Mouse (Mus musculus) midbrain, embryonic 15.5 days (tissue): Measurements from ENCODE around the gene Fzd5. TPM values are rescaled to one million over a fixed set of nuclear protein-coding genes. Genes with fewer than 3 reads are reported as not detected.
A peak's percentile ranks its signal among the peaks of the same experiment; 100 is the strongest.

ENCODE experiments used
- ATAC-seq: fragments of 200-750 bp; cut with Nextera tagmentation; replicated peaks from 2 replicates; pipeline ENCODE4 v1.8.0; 2017; ENCODE audit warnings: moderate TSS enrichment
- H3K27ac ChIP-seq: fragments of 300-500 bp; sonication (generic); 2 replicates; pipeline ENCODE4 v1.5.1; 2015; ENCODE audit warnings: mild to moderate bottlenecking, inconsistent platforms
- H3K27me3 ChIP-seq: fragments of 300-500 bp; sonication (generic); replicated peaks from 2 replicates; pipeline ENCODE4 v1.6.1; 2015; ENCODE audit warnings: inconsistent platforms
- H3K36me3 ChIP-seq: fragments of 300-500 bp; sonication (generic); replicated peaks from 2 replicates; pipeline ENCODE4 v1.6.1; 2015; ENCODE audit warnings: inconsistent platforms
- H3K4me1 ChIP-seq: fragments of 300-500 bp; sonication (generic); 2 replicates; pipeline ENCODE4 v1.6.1; 2015; ENCODE audit warnings: inconsistent platforms
- H3K4me2 ChIP-seq: fragments of 300-500 bp; sonication (generic); 2 replicates; pipeline ENCODE4 v1.6.1; 2015; ENCODE audit warnings: inconsistent platforms, mild to moderate bottlenecking, moderate library complexity
- H3K4me3 ChIP-seq: fragments of 300-500 bp; sonication (generic); 2 replicates; pipeline ENCODE4 v1.5.1; 2015; ENCODE audit warnings: mild to moderate bottlenecking, inconsistent platforms
- H3K9ac ChIP-seq: fragments of 300-500 bp; sonication (generic); 2 replicates; pipeline ENCODE4 v1.6.1; 2015; ENCODE audit warnings: mild to moderate bottlenecking, inconsistent platforms
- H3K9me3 ChIP-seq: fragments of 300-500 bp; sonication (generic); 2 replicates; pipeline ENCODE4 v1.6.1; 2016; ENCODE audit warnings: inconsistent platforms
- WGBS: fragments of 180-500 bp; shearing (Covaris S2); methylation state at CpG from one replicate; pipeline ENCODE4 v1.1.7; 2015; ENCODE audit warnings: mixed read lengths; 5-methylcytosine and 5-hydroxymethylcytosine counted together
- polyA plus RNA-seq: library from polyadenylated mRNA; unstranded; fragments of >200 nt; fragmentation: Nextera tagmentation; extraction: Ambion mirVana; gene quantifications from 2 replicates; pipeline ENCODE4 v1.2.1, GENCODE M21; 2015

Fzd5 gene
- polyA plus RNA-seq, 1 experiment from 2014 or later: 0.45 TPM

- H3K4me2 ChIP-seq: 0 out of 2 replicates have a peak overlapping the region, but pooled peaks have one; percentile 0
- WGBS: 61% methylated on average over 16 of the region's 16 CpGs
Measured at GRCm38 (mm10) chr1:64731341-64732020, 6.1 kb downstream of the Fzd5 start.

GRCm38 (mm10) chr1:64730046-64730445 is 7.5 kb downstream of the Fzd5 start:
- Histone ChIP-seq H3K4me1 (peaks cover 12% of the 10 kb centered on the region), H3K4me2 (no peak overlapping the region), H3K36me3 (no peaks in the 10 kb centered on the region), H3K27ac (no peak overlapping the region), H3K9me3 (no peaks in the 10 kb centered on the region), H3K9ac (no peak overlapping the region), H3K4me3 (no peak overlapping the region), H3K27me3 (peaks cover 16% of the 10 kb centered on the region)
- WGBS: 57% methylated on average over 4 of the region's 4 CpGs
- ATAC-seq: no peak

More at GRCm38 (mm10) chr1:64731341-64732020, 6.1 kb downstream of the Fzd5 start:
- Histone ChIP-seq H3K9ac (no peak overlapping the region), H3K9me3 (no peaks in the 10 kb centered on the region), H3K27me3 (peaks cover 31% of the 10 kb centered on the region), H3K4me3 (no peak overlapping the region), H3K4me1 (peaks cover 23% of the 10 kb centered on the region), H3K27ac (no peak overlapping the region), H3K36me3 (no peaks in the 10 kb centered on the region)
- no peak for ATAC-seq

GRCm38 (mm10) chr1:64721034-64721587 is 16.4 kb downstream of the Fzd5 start:
- no peaks in the 10 kb centered on the region for H3K9me3 ChIP-seq
- H3K27ac ChIP-seq: no peak overlapping the region
- H3K36me3 ChIP-seq: peaks cover 12% of the 10 kb centered on the region; the same call in 1 of the 2 replicates
- no peak overlapping the region for H3K4me3 ChIP-seq
- no peak overlapping the region for H3K9ac ChIP-seq
- 0 out of 2 replicates have a peak, but pooled peaks cover 4% of the 10 kb centered on the region for H3K4me1 ChIP-seq
- ATAC-seq: peak; percentile 56; the same call in 1 of the 2 replicates
- 54% methylated on average over 10 of the region's 10 CpGs for WGBS
- no peak overlapping the region for H3K4me2 ChIP-seq
- no peaks in the 10 kb centered on the region for H3K27me3 ChIP-seq

DNA sequence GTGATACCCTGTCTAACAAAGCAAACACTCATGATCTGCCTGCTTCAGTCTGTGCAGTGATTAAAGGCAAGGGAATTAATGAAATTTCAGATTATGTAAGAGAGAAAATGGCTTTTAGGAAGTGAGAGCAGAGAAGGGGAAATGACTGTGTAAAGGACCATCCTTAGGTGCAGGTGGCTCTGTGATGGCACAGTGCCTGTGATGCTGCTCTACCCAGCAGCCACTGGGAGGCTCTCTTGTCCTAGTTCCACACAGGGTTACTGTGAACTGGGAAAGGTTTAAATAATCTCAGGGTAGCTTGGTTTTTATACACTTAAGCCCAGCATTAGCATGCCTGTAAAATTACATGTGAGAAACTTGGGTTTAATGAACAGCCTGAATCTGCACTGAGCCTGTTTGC is 20.0 kb downstream of the Fzd5 start:
- H3K36me3 ChIP-seq: peaks cover 7% of the 10 kb centered on the region; the same call in 1 of the 2 replicates
- no peak overlapping the region for H3K4me2 ChIP-seq

GRCm38 (mm10) chr1:64716589-64717304 is 20.8 kb downstream of the Fzd5 start:
- 0 out of 2 replicates have a peak, but pooled peaks cover 4% of the 10 kb centered on the region for H3K4me1 ChIP-seq
- H3K27me3 ChIP-seq: no peaks in the 10 kb centered on the region
- no peak overlapping the region for H3K4me3 ChIP-seq
- no peaks in the 10 kb centered on the region for H3K9me3 ChIP-seq
- H3K9ac ChIP-seq: no peak overlapping the region
- H3K27ac ChIP-seq: no peak overlapping the region
- H3K36me3 ChIP-seq: peaks cover 1% of the 10 kb centered on the region; the same call in 1 of the 2 replicates
- 89% methylated on average over 7 of the region's 7 CpGs for WGBS
- no peak for ATAC-seq
- no peak overlapping the region for H3K4me2 ChIP-seq

More for the DNA sequence above, 20.0 kb downstream of the Fzd5 start:
- no peak overlapping the region for H3K4me3 ChIP-seq
- H3K27ac ChIP-seq: no peak overlapping the region
- H3K9me3 ChIP-seq: no peaks in the 10 kb centered on the region
- peak; percentile 84 for ATAC-seq
- no peaks in the 10 kb centered on the region for H3K27me3 ChIP-seq
- 0 out of 2 replicates have a peak, but pooled peaks cover 4% of the 10 kb centered on the region for H3K4me1 ChIP-seq
- no peak overlapping the region for H3K9ac ChIP-seq

GRCm38 (mm10) chr1:64715458-64715857 is 22.1 kb downstream of the Fzd5 start:
- 65% methylated on average over 2 of the region's 2 CpGs for WGBS
- no peak overlapping the region for H3K27ac ChIP-seq
- H3K9me3 ChIP-seq: no peaks in the 10 kb centered on the region
- no peak for ATAC-seq
- no peaks in the 10 kb centered on the region; the same call in 1 of the 2 replicates for H3K36me3 ChIP-seq
- no peaks in the 10 kb centered on the region for H3K4me1 ChIP-seq
- H3K4me3 ChIP-seq: no peak overlapping the region
- no peak overlapping the region for H3K9ac ChIP-seq
- no peak overlapping the region for H3K4me2 ChIP-seq
- no peaks in the 10 kb centered on the region for H3K27me3 ChIP-seq

GRCm38 (mm10) chr1:64712006-64712760 is 25.4 kb downstream of the Fzd5 start:
- 84% methylated on average over 14 of the region's 14 CpGs for WGBS
- H3K9me3 ChIP-seq: no peaks in the 10 kb centered on the region
- H3K27me3 ChIP-seq: no peaks in the 10 kb centered on the region
- H3K4me1 ChIP-seq: no peaks in the 10 kb centered on the region
- no peak overlapping the region for H3K4me2 ChIP-seq
- no peak for ATAC-seq
- H3K4me3 ChIP-seq: no peak overlapping the region
- no peaks in the 10 kb centered on the region for H3K36me3 ChIP-seq
- H3K27ac ChIP-seq: no peak overlapping the region
- H3K9ac ChIP-seq: no peak overlapping the region

DNA sequence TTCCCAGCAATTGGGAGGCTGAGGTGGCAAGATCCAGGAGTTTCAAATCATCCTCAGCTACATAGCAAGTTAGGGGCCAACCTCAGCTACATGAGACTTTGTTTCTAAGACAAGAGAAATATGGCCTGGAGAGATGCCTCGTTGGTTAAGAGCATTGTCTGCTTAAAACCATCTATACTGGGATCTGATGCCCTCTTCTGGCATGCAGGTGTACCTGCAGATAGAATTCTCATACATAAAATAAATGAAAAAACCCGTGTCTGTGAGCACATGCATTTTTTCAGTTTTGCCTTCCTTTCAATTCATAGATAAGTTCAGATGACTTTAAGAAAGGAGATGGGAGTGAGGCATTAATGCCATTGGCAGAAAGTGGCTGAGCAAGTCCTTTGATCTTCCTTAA is 27.7 kb downstream of the Fzd5 start:
- Histone ChIP-seq H3K4me1 (no peaks in the 10 kb centered on the region), H3K27me3 (no peaks in the 10 kb centered on the region), H3K9me3 (no peaks in the 10 kb centered on the region), H3K27ac (no peak overlapping the region), H3K36me3 (no peaks in the 10 kb centered on the region), H3K9ac (no peak overlapping the region), H3K4me3 (no peak overlapping the region), H3K4me2 (no peak overlapping the region)
- WGBS: 13% methylated on average over 2 of the region's 2 CpGs
- ATAC-seq: no peak

DNA sequence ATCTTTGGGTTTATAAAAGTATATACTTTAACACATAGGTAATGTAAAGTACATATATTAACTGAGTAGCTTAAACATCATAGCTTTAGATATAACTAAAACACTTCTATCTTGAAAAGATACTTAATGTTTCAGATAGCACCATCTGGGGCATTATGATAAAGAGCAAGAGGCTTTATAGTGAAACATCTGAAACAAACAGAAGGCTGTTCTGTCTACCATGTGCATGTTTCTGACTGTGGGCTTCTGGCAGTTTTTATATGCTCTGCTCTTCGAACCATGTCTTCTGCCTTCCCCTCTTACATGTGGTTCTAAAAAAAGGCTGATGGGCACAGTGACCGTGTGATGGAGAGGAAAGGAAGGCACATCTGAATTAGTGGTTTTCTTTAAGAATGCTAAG is 30.9 kb downstream of the Fzd5 start:
- peaks cover 8% of the 10 kb centered on the region; the same call in 1 of the 2 replicates for H3K36me3 ChIP-seq
- H3K4me1 ChIP-seq: no peaks in the 10 kb centered on the region
- no peak overlapping the region for H3K4me2 ChIP-seq
- no peak overlapping the region for H3K27ac ChIP-seq
- ATAC-seq: no peak
- no peaks in the 10 kb centered on the region for H3K27me3 ChIP-seq
- H3K9ac ChIP-seq: no peak overlapping the region
- H3K4me3 ChIP-seq: no peak overlapping the region
- WGBS: 90% methylated on average over 2 of the region's 2 CpGs
- no peaks in the 10 kb centered on the region for H3K9me3 ChIP-seq

GRCm38 (mm10) chr1:64705230-64705629 is 32.3 kb downstream of the Fzd5 start:
- H3K4me3 ChIP-seq: no peak overlapping the region
- WGBS: 45% methylated on average over 6 of the region's 6 CpGs
- H3K27me3 ChIP-seq: no peaks in the 10 kb centered on the region
- H3K9ac ChIP-seq: no peak overlapping the region
- H3K36me3 ChIP-seq: peaks cover 8% of the 10 kb centered on the region; the same call in 1 of the 2 replicates
- no peaks in the 10 kb centered on the region for H3K9me3 ChIP-seq
- H3K4me1 ChIP-seq: no peaks in the 10 kb centered on the region
- no peak overlapping the region for H3K27ac ChIP-seq
- H3K4me2 ChIP-seq: no peak overlapping the region
- ATAC-seq: peak; percentile 65; the same call in 1 of the 2 replicates

DNA sequence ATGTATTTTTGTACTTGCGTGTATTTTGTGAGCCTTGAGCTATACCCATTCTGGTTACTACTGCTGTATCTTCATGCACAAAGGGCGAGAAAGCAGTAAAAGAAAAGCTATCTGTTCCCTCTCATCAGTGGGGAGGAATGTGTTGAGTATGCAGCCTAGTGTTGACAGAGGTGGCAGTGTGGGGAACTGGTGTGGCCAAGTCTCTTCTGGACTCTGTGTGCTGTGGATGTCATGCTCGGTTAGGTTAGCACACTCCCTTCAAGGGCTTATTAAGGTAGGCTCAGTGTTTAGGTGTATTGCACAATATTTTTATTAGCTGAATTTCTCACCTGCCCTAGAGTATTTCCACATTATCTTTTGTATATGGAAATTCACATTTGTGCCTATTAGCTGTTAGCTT is 35.8 kb downstream of the Fzd5 start:
- H3K36me3 ChIP-seq: peaks cover 8% of the 10 kb centered on the region; the same call in 1 of the 2 replicates
- no peak for ATAC-seq
- WGBS: 88% methylated on average over 3 of the region's 3 CpGs

GRCm38 (mm10) chr1:64695156-64695555 is 42.4 kb downstream of the Fzd5 start:
- Histone ChIP-seq H3K9ac (no peak overlapping the region), H3K4me2 (no peak overlapping the region), H3K4me1 (peaks cover 26% of the 10 kb centered on the region), H3K27me3 (no peaks in the 10 kb centered on the region), H3K4me3 (no peak overlapping the region), H3K27ac (no peak overlapping the region), H3K9me3 (no peaks in the 10 kb centered on the region), H3K36me3 (no peaks in the 10 kb centered on the region)
- no peak for ATAC-seq
- WGBS: 79% methylated on average over 3 of the region's 3 CpGs

More for the DNA sequence above, 35.8 kb downstream of the Fzd5 start:
- Histone ChIP-seq H3K9ac (no peak overlapping the region), H3K4me1 (no peaks in the 10 kb centered on the region), H3K4me3 (no peak overlapping the region), H3K4me2 (no peak overlapping the region), H3K27ac (no peak overlapping the region), H3K27me3 (no peaks in the 10 kb centered on the region), H3K9me3 (no peaks in the 10 kb centered on the region)
